Mouse (Mus musculus) sigmoid colon, adult 10 weeks (tissue): ENCODE data around the gene Dip2a. TPM values are rescaled to one million over a fixed set of nuclear protein-coding genes. Genes with fewer than 3 reads are reported as not detected.

Experiments
- polyA plus RNA-seq: library from polyadenylated mRNA; stranded (reverse); fragments of 350-450 nt; fragmentation: Illumina TruSeq; extraction: RNeasy Lipid Tissue Mini Kit (QIAGEN cat#74804); gene quantifications from one replicate; pipeline ENCODE4 v1.2.3, GENCODE M21; 2014; ENCODE audit warnings: low read depth, low replicate concordance

Dip2a gene
- polyA plus RNA-seq: 25.6 TPM

GRCm38 (mm10) chr10:76344711-76345539, at the start of gene Dip2a:
Dip2a (minus strand) TSS chr10:76345291.

GRCm38 (mm10) chr10:76253536-76253935, 91.6 kb downstream of the Dip2a start, which contains the start of gene S100b:
S100b (plus strand) TSS chr10:76253853.

GRCm38 (mm10) chr10:76237341-76238225, 107.5 kb downstream of the Dip2a start, which contains the start of gene Prmt2:
Prmt2 (minus strand) TSS chr10:76237865.

Other genes with a start within 250 kb of the Dip2a start
- gene Slc5a4b, start 234.3 kb downstream of the Dip2a start, polyA plus RNA-seq: 0.22 TPM
- gene Slc5a4a, start 197.8 kb downstream of the Dip2a start, polyA plus RNA-seq: not detected
- gene Prmt2, start 107.4 kb downstream of the Dip2a start, polyA plus RNA-seq: 2.3 TPM
- 0.60 TPM for gene S100b, start 91.4 kb downstream of the Dip2a start, polyA plus RNA-seq
- not detected for gene AC141477.1, start 95.2 kb upstream of the Dip2a start, polyA plus RNA-seq
- gene Pcnt, start 97.5 kb upstream of the Dip2a start, polyA plus RNA-seq: 13.2 TPM
- not detected for gene 2610028H24Rik, start 103.8 kb upstream of the Dip2a start, polyA plus RNA-seq
- 11.0 TPM for gene Mcm3ap, start 123.6 kb upstream of the Dip2a start, polyA plus RNA-seq
- 1.8 TPM for gene Ybey, start 123.8 kb upstream of the Dip2a start, polyA plus RNA-seq
- 16.0 TPM for gene Lss, start 186.3 kb upstream of the Dip2a start, polyA plus RNA-seq
- not detected for gene Spatc1l, start 217.0 kb upstream of the Dip2a start, polyA plus RNA-seq
- not detected for gene Ftcd, start 230.4 kb upstream of the Dip2a start, polyA plus RNA-seq